Mouse (Mus musculus): ENCODE measurements around the gene Tmod3. TPM values are rescaled to one million over a fixed set of nuclear protein-coding genes. Genes with fewer than 3 reads are reported as not detected.

The Tmod3 gene
- polyA plus RNA-seq (2012; fragmentation: generic; extraction: Trizol) = 10 to 100 TPM in 1 of 2 experiments, 1 to 10 TPM in 1; 1.2 to 23.0 TPM

GRCm38 (mm10) chr9:75559512-75560012, at the start of gene Tmod3:
Gene Tmod3, minus strand, starts transcription at chr9:75559657.

Other genes with a start within 250 kb of the Tmod3 start
- gene Bcl2l10, start 211.9 kb downstream of the Tmod3 start, polyA plus RNA-seq (2012; fragmentation: generic; extraction: Trizol) = under 1 TPM in 1 of 2 experiments, not detected in 1; 0.05 TPM
- gene Mapk6, start 149.7 kb downstream of the Tmod3 start, polyA plus RNA-seq (2012; fragmentation: generic; extraction: Trizol) = 1 to 10 TPM; 2.4 to 9.3 TPM
- 10 to 100 TPM in 1 of 2 experiments, 1 to 10 TPM in 1; 2.5 to 13.8 TPM for gene Leo1, start 118.1 kb downstream of the Tmod3 start, polyA plus RNA-seq (2012; fragmentation: generic; extraction: Trizol)
- under 1 TPM; 0.11 to 0.39 TPM for gene Tmod2, start 51.7 kb upstream of the Tmod3 start, polyA plus RNA-seq (2012; fragmentation: generic; extraction: Trizol)
- gene Lysmd2, start 66.1 kb upstream of the Tmod3 start, polyA plus RNA-seq (2012; fragmentation: generic; extraction: Trizol) = 10 to 100 TPM in 1 of 2 experiments, 1 to 10 TPM in 1; 6.3 to 23.8 TPM
- gene Scg3, start 124.4 kb upstream of the Tmod3 start, polyA plus RNA-seq (2012; fragmentation: generic; extraction: Trizol) = not detected
- gene Bmp5, start 215.7 kb upstream of the Tmod3 start, polyA plus RNA-seq (2012; fragmentation: generic; extraction: Trizol) = not detected

Data from C3H10T1/2 (cell line).